Mouse (Mus musculus) gastrocnemius, postnatal 10 days (tissue): ENCODE measurements at regions not wholly inside any gene's neighbourhood (a gene's known extent, or its start where the extent isn't known, plus 50 kb on each side); places are given as distances from the start of the nearest gene placed in this dataset.
"Not testable (repeated sequence)": the region's sequence is repeated elsewhere in the genome, so short reads cannot be mapped to it uniquely, and the experiment has no call there.

ENCODE experiments used
- DNase-seq: peaks from one replicate; pipeline ENCODE4 v3.0.0; 2021; ENCODE audit warnings: mixed read lengths

GRCm38 (mm10) chr12:117379103-117379850 is 137.0 kb upstream of the Rapgef5 start:
- no peak for DNase-seq

DNA sequence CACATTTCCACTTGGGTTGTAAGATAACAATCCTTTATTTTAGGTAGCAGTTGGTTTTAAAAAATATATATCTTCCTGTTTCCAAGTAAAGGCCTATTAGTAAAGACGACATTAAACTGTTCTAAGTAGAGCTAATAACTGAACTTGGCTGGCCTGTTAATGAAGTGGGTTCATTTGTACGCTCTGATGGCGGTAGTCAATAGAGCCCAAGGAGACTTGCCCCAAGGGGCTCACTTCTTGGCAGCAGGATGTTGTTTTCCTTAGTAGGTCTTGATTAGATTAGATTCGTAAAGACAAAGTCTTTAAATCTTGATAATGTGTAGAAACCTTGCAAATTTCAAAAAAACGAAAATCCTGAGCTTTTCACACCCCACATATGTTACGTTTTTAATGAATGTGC is 135.4 kb upstream of the Rapgef5 start:
- DNase-seq = no peak

DNA sequence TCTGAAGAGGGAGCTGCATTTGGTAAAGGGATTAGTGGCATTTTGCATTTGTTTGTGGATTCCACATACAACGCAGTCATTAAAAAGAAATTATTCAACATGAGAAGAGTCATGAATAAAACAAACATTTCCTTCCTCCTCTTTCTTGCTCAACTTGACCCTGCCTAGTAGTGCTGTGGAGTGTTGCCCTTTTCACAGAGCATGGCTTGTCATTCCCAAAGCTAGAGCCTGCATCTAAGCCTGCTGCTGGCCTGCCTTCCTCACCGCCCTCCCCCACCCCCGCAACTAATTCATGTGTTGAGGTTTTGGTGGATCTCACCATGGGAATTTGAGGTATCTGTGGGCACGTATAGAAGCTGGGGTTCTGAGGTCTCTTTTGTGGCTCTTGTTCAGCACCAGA is 133.6 kb upstream of the Rapgef5 start:
- not testable (repeated sequence) for DNase-seq

GRCm38 (mm10) chr12:117385072-117385666 is 131.1 kb upstream of the Rapgef5 start:
- DNase-seq = peak; percentile 82

DNA sequence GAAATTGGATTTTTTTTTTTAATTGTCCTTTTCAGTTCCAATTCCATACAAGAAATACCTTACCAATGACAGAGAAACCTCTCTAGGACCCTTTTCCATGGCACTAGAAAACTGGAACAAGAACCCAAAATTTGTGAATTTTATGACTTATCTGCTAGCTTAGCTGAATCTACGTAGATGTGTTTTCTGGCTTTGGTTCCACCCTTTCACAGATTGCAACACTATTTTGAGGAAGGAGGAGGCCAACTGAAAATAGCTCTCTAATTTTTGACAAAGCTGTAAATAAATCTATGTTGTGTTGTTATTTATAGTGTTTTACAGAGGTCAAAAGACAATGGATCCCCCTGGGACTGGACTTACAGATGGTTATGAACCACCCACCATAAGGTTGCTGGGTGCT is 130.6 kb upstream of the Rapgef5 start:
- no peak for DNase-seq

GRCm38 (mm10) chr12:117386957-117387356 is 129.3 kb upstream of the Rapgef5 start:
- no peak for DNase-seq

DNA sequence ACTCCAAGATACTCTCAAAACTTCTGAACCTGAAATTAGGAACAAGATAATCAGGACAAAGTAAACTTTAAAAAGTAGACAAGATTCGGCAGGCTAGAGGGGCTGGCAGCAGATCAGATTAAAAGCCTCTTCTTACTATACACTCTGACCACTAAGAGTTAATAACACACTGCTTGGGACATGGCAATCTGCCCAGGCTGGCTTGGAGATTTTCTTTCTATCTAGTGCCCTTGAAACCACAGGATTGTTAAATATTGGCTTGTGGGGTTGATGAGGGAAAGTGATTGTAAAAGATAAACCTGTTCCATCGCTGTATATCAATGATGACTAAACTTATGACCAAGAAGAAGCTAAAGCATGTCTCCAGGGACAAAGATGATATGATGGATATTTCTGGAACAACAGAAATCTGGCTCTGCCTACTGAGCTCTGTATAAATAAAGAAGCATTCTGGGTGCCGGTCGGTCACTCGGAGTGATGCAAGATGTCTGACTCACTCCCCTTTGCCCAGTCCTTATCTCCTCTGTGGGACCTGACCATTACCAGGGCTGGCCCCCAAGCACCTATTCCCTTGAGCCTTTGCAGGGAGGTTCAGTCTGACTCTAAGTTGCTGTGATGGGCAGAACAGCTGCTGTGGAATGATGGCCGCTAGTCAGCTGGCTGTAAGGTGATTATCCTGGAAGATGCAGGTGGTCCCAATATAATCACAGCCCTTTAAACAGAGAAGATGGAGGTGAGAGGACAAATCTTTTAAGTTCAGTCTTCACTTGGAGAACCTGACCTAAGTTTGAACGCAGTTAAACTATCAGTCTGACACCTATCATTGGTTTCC is 126.5 kb upstream of the Rapgef5 start:
- DNase-seq = no peak

DNA sequence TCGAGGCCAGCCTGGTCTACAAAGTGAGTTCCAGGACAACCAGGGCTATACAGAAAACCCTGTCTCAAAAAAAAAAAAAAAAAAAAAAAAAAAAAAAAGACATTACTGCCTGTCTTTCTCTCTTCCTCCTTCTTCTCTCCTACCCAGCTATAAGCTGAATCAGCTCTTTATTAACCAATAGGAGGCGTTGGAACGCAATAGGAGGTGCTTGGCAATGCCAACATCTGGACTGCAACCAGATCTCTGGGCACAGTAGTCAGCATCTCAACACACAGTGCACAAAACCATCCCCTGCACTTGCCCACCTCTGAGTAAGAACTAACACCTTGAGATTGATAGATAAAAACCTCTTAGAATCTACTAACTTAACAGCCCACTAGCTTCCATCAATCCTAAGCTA is 118.8 kb upstream of the Rapgef5 start:
- no peak for DNase-seq

GRCm38 (mm10) chr12:117403513-117404156 is 112.6 kb upstream of the Rapgef5 start:
- DNase-seq = peak; percentile 67

- no peak for DNase-seq
Observed at GRCm38 (mm10) chr12:117404157-117404752, 112.0 kb upstream of the Rapgef5 start.

DNA sequence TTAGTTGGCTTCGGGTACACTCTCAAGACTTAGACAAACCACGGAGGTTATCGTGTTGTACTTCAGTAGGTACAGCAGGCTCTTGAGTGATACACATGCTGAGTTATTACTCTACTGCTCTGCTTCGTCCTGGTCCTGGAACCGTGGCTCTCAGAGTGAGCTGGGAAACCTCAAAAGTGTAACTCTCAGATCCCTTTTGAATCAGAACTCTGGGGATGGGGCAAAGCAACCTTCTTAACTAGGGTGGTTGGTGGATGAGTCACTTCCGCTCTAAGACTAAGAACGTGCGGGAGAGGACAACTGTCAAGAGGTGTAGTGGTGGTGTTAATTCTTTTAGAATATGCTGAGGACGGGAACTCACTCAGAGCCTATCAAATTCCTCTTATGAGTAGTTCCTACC is 109.4 kb upstream of the Rapgef5 start:
- DNase-seq = no peak

- DNase-seq = peak; percentile 16
Observed at GRCm38 (mm10) chr12:117410604-117411003, 105.7 kb upstream of the Rapgef5 start.

- DNase-seq = peak; percentile 29
Observed at GRCm38 (mm10) chr12:117412257-117412656, 104.0 kb upstream of the Rapgef5 start.

- no peak for DNase-seq
Observed at GRCm38 (mm10) chr12:117412779-117413505, 103.3 kb upstream of the Rapgef5 start.

DNA sequence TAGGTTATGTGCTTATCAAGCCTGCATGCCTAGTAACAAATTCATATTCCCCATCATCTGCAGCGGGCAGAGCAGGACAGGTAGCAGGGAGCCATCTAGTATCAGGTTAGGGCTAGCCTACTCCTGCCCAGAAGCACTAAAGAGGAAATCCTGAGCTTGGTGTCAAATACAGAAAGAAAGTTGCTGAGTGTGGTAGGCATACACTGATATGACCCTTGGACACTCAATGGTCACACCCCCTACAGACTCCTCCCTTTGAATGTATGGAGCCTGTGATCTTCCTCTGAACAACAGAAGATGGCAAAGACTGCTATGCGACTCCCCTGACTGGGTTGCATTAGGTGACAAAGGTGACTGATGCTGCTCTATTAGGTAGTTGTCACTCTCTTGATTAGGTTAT is 102.3 kb upstream of the Rapgef5 start:
- no peak for DNase-seq

DNA sequence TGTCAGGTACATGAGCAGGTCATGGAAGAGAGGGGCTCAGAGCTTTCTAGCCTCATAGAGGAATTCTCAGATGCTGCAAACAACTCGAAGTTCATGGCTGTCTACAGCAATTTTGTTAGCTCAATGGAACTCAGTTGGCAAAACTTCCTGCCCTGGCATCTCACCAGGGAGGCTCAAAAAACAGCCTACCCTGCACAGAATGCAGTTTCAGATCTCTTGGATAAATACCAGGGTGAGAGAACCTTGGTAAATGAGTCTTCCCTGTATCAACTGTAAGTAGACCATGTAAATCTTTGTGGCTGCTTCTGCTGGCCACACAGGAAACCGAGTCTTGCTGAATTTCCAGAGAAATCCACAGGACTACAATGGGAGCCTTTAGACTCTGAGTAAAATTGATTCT is 101.1 kb upstream of the Rapgef5 start:
- DNase-seq = no peak

- DNase-seq = no peak
Observed at GRCm38 (mm10) chr12:117417991-117418390, 98.3 kb upstream of the Rapgef5 start.

DNA sequence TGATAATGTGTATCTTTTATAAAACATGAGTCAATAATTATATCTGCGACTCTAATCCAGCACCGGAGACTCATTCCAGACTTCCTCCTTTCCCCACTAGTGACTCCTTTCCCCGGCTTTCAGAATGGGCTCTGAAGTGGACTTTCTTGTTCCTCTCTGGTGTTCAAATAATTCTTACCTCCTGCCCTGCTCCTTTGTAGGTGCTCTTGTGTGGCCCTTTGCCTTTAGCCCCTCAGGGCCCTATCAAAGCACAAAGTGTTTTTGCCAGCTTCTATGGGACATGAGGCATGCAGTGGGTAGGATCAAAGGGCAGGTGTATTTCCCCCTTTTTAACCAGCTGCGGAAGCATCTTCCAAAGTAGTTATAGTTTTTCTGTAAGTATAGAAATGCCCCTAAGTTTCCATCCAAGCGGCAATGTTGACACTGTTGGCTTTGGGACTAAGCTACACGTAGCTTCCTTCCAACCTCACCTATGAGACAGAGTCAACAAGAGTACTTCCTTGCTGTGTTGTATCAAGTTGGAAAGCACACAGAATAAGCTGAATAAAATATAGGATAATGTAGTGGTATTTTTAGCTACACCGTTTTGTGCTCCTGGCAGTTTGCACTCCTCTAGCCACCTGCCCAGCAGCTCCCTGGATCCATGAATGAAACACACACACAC is 93.8 kb upstream of the Rapgef5 start:
- DNase-seq = no peak

DNA sequence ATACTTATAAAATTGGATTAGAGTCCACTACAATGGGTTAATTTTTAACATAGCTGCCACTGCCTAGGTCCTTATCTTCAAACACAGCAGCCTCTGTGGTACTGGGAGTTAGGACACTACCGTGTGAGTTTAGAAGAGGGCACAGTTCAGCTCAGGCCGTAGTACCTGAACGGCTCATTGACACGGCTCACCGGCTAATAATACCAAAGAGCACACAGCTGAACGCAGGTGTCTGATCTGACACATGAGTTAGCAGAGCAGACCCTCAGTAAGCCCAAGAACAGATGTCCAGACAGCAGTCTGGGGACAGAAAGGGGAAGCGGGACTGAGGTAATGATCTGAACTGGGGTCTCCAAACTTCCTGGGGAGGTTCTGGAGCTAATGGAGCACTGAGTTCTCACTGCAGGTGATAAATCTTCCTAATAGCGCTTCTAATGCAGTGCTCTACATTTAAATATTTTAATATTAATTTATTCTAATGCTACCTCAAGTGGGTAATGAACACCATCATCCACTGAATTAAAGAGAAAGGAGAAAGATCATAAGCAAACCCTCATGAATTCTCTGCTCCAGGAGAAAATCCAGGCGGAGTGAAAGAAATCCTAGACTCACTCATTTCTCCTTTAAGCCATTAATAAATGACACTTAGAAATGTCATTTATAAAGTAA is 90.8 kb upstream of the Rapgef5 start:
- DNase-seq = no peak

- DNase-seq = peak; percentile 29
Observed at GRCm38 (mm10) chr12:117427431-117427830, 88.8 kb upstream of the Rapgef5 start.
